Mouse (Mus musculus) liver, adult 10 weeks (tissue): Measurements from ENCODE around the gene Ankrd61. TPM values are rescaled to one million over a fixed set of nuclear protein-coding genes. Genes with fewer than 3 reads are reported as not detected.

Experiments used
- polyA plus RNA-seq: library from polyadenylated mRNA; stranded (reverse); fragments of 350-450 nt; fragmentation: Illumina TruSeq; extraction: RNeasy Lipid Tissue Mini Kit (QIAGEN cat#74804); gene quantifications from one replicate; pipeline ENCODE4 v1.2.3, GENCODE M21; 2014; ENCODE audit warnings: low read depth, low replicate concordance

Ankrd61 gene
- polyA plus RNA-seq = not detected

GRCm38 (mm10) chr5:143897635-143898330 is at the start of gene Ankrd61:
Gene Ankrd61, minus strand, starts transcription at chr5:143897685.

GRCm38 (mm10) chr5:143932831-143933230 is 35.3 kb upstream of the Ankrd61 start, which contains the start of gene Rsph10b:
Gene Rsph10b, plus strand, starts transcription at chr5:143933035.

GRCm38 (mm10) chr5:143927875-143928274 is 30.4 kb upstream of the Ankrd61 start, which contains the start of gene Gm42421:
Gene Gm42421, plus strand, starts transcription at chr5:143928175.

GRCm38 (mm10) chr5:143909417-143910400 is 12.2 kb upstream of the Ankrd61 start, which contains the start of the genes Aimp2 and Pms2:
Gene Aimp2, minus strand, starts transcription at chr5:143909847.
Gene Pms2, plus strand, starts transcription at chr5:143909964.

Other genes starting within 250 kb of the Ankrd61 start
- 3.9 TPM for gene Usp42, start 165.4 kb downstream of the Ankrd61 start, polyA plus RNA-seq
- gene Eif2ak1, start 79.9 kb downstream of the Ankrd61 start, polyA plus RNA-seq = 23.1 TPM
- 4.3 TPM for gene Aimp2, start 12.2 kb upstream of the Ankrd61 start, polyA plus RNA-seq
- gene Pms2, start 12.3 kb upstream of the Ankrd61 start, polyA plus RNA-seq = 3.7 TPM
- gene Gm42421, start 30.5 kb upstream of the Ankrd61 start, polyA plus RNA-seq = not detected
- gene Rsph10b, start 35.4 kb upstream of the Ankrd61 start, polyA plus RNA-seq = not detected
- 67.6 TPM for gene Ccz1, start 117.2 kb upstream of the Ankrd61 start, polyA plus RNA-seq
- gene Ocm, start 129.0 kb upstream of the Ankrd61 start, polyA plus RNA-seq = not detected
- gene Lmtk2, start 202.8 kb upstream of the Ankrd61 start, polyA plus RNA-seq = 2.9 TPM